Mouse (Mus musculus) midbrain, postnatal 0 days (tissue): ENCODE data around the gene Prss46. TPM values are rescaled to one million over a fixed set of nuclear protein-coding genes. Genes with fewer than 3 reads are reported as not detected.

Source experiments
- ATAC-seq: fragments of 200-750 bp; cut with Nextera tagmentation; 2 replicates; pipeline ENCODE4 v1.8.0; 2017; ENCODE audit warnings: moderate number of reproducible peaks, mild to moderate bottlenecking, moderate TSS enrichment, moderate library complexity; ENCODE audit not compliant: low FRiP score
- DNase-seq: peaks from one replicate; pipeline ENCODE4 v3.0.0-alpha.2; 2015; ENCODE audit warnings: low spot score
- H3K27ac ChIP-seq: fragments of 300-500 bp; sonication (generic); 2 replicates; pipeline ENCODE4 v1.5.1; 2014; ENCODE audit warnings: low read depth, mild to moderate bottlenecking, low read length, mixed read lengths
- H3K27me3 ChIP-seq: fragments of 300-500 bp; sonication (generic); 2 replicates; pipeline ENCODE4 v1.6.1; 2014; ENCODE audit warnings: low read length, control low read depth, mixed read lengths; ENCODE audit not compliant: insufficient read depth
- H3K36me3 ChIP-seq: fragments of 300-500 bp; sonication (generic); 2 replicates; pipeline ENCODE4 v1.6.1; 2014; ENCODE audit warnings: low read length, control low read depth, mixed read lengths; ENCODE audit not compliant: insufficient read depth
- H3K4me1 ChIP-seq: fragments of 300-500 bp; sonication (generic); 2 replicates; pipeline ENCODE4 v1.6.1; 2014; ENCODE audit warnings: mild to moderate bottlenecking, control low read depth, antibody characterized with exemption, low read length, mixed read lengths; ENCODE audit not compliant: insufficient read depth
- H3K4me2 ChIP-seq: fragments of 300-500 bp; sonication (generic); 2 replicates; pipeline ENCODE4 v1.6.1; 2014; ENCODE audit warnings: low read depth, mild to moderate bottlenecking, low read length, mixed read lengths; ENCODE audit not compliant: poor library complexity, severe bottlenecking
- H3K4me3 ChIP-seq: fragments of 300-500 bp; sonication (generic); 2 replicates; pipeline ENCODE4 v1.5.1; 2014; ENCODE audit warnings: low read depth, mild to moderate bottlenecking, low read length, moderate library complexity
- H3K9ac ChIP-seq: fragments of 300-500 bp; sonication (generic); replicated peaks from 2 replicates; pipeline ENCODE4 v1.6.1; 2014; ENCODE audit warnings: mild to moderate bottlenecking, low read length, moderate library complexity, mixed read lengths; ENCODE audit not compliant: poor library complexity, severe bottlenecking
- H3K9me3 ChIP-seq: fragments of 300-500 bp; sonication (generic); 2 replicates; pipeline ENCODE4 v1.6.1; 2016; ENCODE audit warnings: low read length, control low read depth
- CTCF ChIP-seq: IDR thresholded peaks from 2 replicates; pipeline ENCODE4 v1.5.1; 2016; ENCODE audit warnings: antibody characterized with exemption, mild to moderate bottlenecking
- WGBS: fragments of 180-500 bp; shearing (Covaris S2); extraction: QIAGEN DNeasy Blood & Tissue Kit; methylation state at CpG from one replicate; pipeline ENCODE4 v1.1.7; 2014; 5-methylcytosine and 5-hydroxymethylcytosine counted together
- polyA plus RNA-seq: library from polyadenylated mRNA; unstranded; fragments of >200 nt; fragmentation: Nextera tagmentation; extraction: Ambion mirVana; gene quantifications from 2 replicates; pipeline ENCODE4 v1.2.1, GENCODE M21; 2015
- total RNA-seq: library from RNA; depleted of rRNA; stranded (reverse); fragments of >200 nt; gene quantifications from 2 replicates; pipeline ENCODE4 v1.2.3, GENCODE M21; 2014

The Prss46 gene
- total and polyA plus RNA-seq, 2 experiments from 2014 or later: 0.12 TPM; not detected in 1

GRCm38 (mm10) chr9:110855903-110856302 lies 11.6 kb downstream of the Prss46 start:
- WGBS: 71% methylated on average over 7 of the region's 7 CpGs
- H3K36me3 ChIP-seq: no peaks in the 10 kb centered on the region
- no peak overlapping the region for H3K4me3 ChIP-seq
- 0 out of 2 replicates have a peak, but pooled peaks cover 5% of the 10 kb centered on the region for H3K4me1 ChIP-seq
- no peak overlapping the region for H3K9ac ChIP-seq
- TF ChIP-seq CTCF: no peak
- no peak overlapping the region for H3K27ac ChIP-seq
- H3K9me3 ChIP-seq: no peaks in the 10 kb centered on the region
- ATAC-seq: no peak
- DNase-seq: no peak
- H3K4me2 ChIP-seq: no peak overlapping the region
- H3K27me3 ChIP-seq: peaks cover 17% of the 10 kb centered on the region

DNA sequence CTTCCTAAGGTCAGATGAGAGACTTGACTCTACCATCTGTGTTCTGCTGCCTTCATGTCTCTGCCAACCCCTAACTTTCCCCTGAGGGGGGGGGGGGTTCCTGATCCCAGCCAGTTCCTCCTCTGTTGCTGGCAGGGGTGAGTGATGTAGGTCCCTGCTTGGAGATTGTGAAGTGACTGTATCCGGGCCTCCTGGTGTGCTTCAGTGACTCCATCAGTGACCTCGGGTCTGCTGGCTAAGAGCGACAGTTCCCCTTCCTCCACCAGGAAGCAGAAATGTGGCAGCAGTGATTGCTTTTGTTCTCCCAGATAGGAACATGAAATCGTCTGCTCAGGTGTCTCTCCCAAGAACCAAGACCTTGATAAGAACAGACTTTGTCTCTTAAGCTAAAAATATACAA lies 12.6 kb downstream of the Prss46 start:
- H3K9ac ChIP-seq: no peak overlapping the region
- no peak overlapping the region for H3K4me2 ChIP-seq
- H3K4me3 ChIP-seq: no peak overlapping the region
- WGBS: 71% methylated on average over 4 of the region's 4 CpGs
- no peaks in the 10 kb centered on the region for H3K36me3 ChIP-seq
- DNase-seq (no peak), ATAC-seq (no peak)
- no peak for TF ChIP-seq CTCF
- H3K27ac ChIP-seq: no peak overlapping the region
- H3K9me3 ChIP-seq: no peaks in the 10 kb centered on the region
- H3K4me1 ChIP-seq: 0 out of 2 replicates have a peak, but pooled peaks cover 5% of the 10 kb centered on the region
- H3K27me3 ChIP-seq: peaks cover 17% of the 10 kb centered on the region

- Histone ChIP-seq H3K4me1 (0 out of 2 replicates have a peak, but pooled peaks cover 5% of the 10 kb centered on the region), H3K4me2 (peak within 1 kb of the TSS; percentile 45), H3K36me3 (no peaks in the 10 kb centered on the region), H3K27me3 (peaks cover 17% of the 10 kb centered on the region), H3K9me3 (no peaks in the 10 kb centered on the region), H3K4me3 (peak within 1 kb of the TSS; percentile 24; the same call in 1 of the 2 replicates), H3K9ac (no peak within 1 kb of the TSS), H3K27ac (no peak within 1 kb of the TSS)
- TF ChIP-seq CTCF: peak; percentile 63
- WGBS: 11% methylated on average over 38 of the region's 50 CpGs
- DNase-seq (no peak), ATAC-seq (no peak)
Observed at GRCm38 (mm10) chr9:110857781-110858472, 13.6 kb downstream of the Prss46 start, which contains the start of gene Prss50. Gene Prss50, plus strand, starts transcription at chr9:110857967.

GRCm38 (mm10) chr9:110858523-110858922 lies 14.2 kb downstream of the Prss46 start:
- Histone ChIP-seq H3K27me3 (peaks cover 17% of the 10 kb centered on the region), H3K4me3 (no peak overlapping the region), H3K4me2 (no peak overlapping the region), H3K27ac (no peak overlapping the region), H3K36me3 (no peaks in the 10 kb centered on the region), H3K4me1 (0 out of 2 replicates have a peak, but pooled peaks cover 5% of the 10 kb centered on the region), H3K9me3 (no peaks in the 10 kb centered on the region), H3K9ac (no peak overlapping the region)
- no peak for TF ChIP-seq CTCF
- DNase-seq: no peak
- no peak for ATAC-seq
- WGBS: 54% methylated on average over 5 of the region's 5 CpGs

- Histone ChIP-seq H3K27ac (no peak overlapping the region), H3K9ac (no peak overlapping the region), H3K4me2 (no peak overlapping the region), H3K4me1 (0 out of 2 replicates have a peak, but pooled peaks cover 5% of the 10 kb centered on the region), H3K27me3 (peaks cover 17% of the 10 kb centered on the region), H3K36me3 (no peaks in the 10 kb centered on the region), H3K9me3 (no peaks in the 10 kb centered on the region), H3K4me3 (no peak overlapping the region)
- DNase-seq (no peak), ATAC-seq (no peak)
- TF ChIP-seq CTCF: no peak
- 93% methylated on average over 5 of the region's 5 CpGs for WGBS
Observed at GRCm38 (mm10) chr9:110858967-110859596, 14.8 kb downstream of the Prss46 start.

- Histone ChIP-seq H3K9ac (no peak overlapping the region), H3K36me3 (no peaks in the 10 kb centered on the region), H3K27ac (no peak overlapping the region), H3K4me2 (no peak overlapping the region), H3K9me3 (no peaks in the 10 kb centered on the region), H3K4me3 (no peak overlapping the region), H3K4me1 (peaks cover 11% of the 10 kb centered on the region; the same call in 1 of the 2 replicates), H3K27me3 (no peaks in the 10 kb centered on the region)
- ATAC-seq: no peak
- WGBS: 23% methylated on average over 7 of the region's 7 CpGs
- DNase-seq: peak; percentile 75
- peak; percentile 81 for TF ChIP-seq CTCF
Observed at GRCm38 (mm10) chr9:110871030-110871429, 26.7 kb downstream of the Prss46 start.
